In genomic region chr15:85327808-85328207, GRCm38 (mm10) we compare ENCODE assay signal across 11 mouse cellular contexts. TPM values are rescaled to one million over a fixed set of nuclear protein-coding genes. Genes with fewer than 3 reads are reported as not detected.
DNase-seq lines count a peak whose midpoint lies in the region; ATAC-seq lines count a peak whose summit lies in the region.
"Had no signal": no experiment of that assay in that cellular context is flagged by ENCODE, and none has a peak within 500 bp of the region (broad histone marks: within the 10 kb centered on the region; RNA-seq: fewer than 3 reads in every experiment).

No protein-coding gene starts in this region.

- H3K27ac ChIP-seq in kidney, embryonic 15.5 days, result no peak overlapping the region
- no peak overlapping the region for H3K27ac ChIP-seq in forebrain, embryonic 13.5 days
- no peak overlapping the region for H3K27ac ChIP-seq in midbrain, embryonic 14.5 days (replicated peaks; ENCODE audit: low read depth, low read length)

- H3K4me1 ChIP-seq in kidney, embryonic 15.5 days, result peaks cover 6% of the 10 kb centered on the region; the same call in 1 of the 2 replicates
- H3K4me1 ChIP-seq in megakaryocyte, embryonic 14.5 days, result peaks cover 15% of the 10 kb centered on the region
- no peaks in the 10 kb centered on the region for H3K4me1 ChIP-seq in forebrain, embryonic 13.5 days
- H3K4me1 ChIP-seq in midbrain, embryonic 14.5 days (ENCODE audit: control insufficient read depth, insufficient read depth, low read length), result no peaks in the 10 kb centered on the region

- no peaks in the 10 kb centered on the region for H3K9me3 ChIP-seq in kidney, embryonic 15.5 days (replicated peaks)
- H3K9me3 ChIP-seq in megakaryocyte, embryonic 14.5 days, result peaks cover 5% of the 10 kb centered on the region
- no peaks in the 10 kb centered on the region; the same call in 1 of the 2 replicates for H3K9me3 ChIP-seq in forebrain, embryonic 13.5 days (replicated peaks)
- no peaks in the 10 kb centered on the region for H3K9me3 ChIP-seq in midbrain, embryonic 14.5 days (ENCODE audit: control insufficient read depth, low read length)

- no peak overlapping the region for H3K9ac ChIP-seq in kidney, embryonic 15.5 days
- no peak overlapping the region for H3K9ac ChIP-seq in forebrain, embryonic 13.5 days
- no peak overlapping the region for H3K9ac ChIP-seq in midbrain, embryonic 14.5 days (replicated peaks; ENCODE audit: low read length)

- H3K27me3 ChIP-seq in kidney, embryonic 15.5 days, result no peaks in the 10 kb centered on the region
- peaks cover 8% of the 10 kb centered on the region for H3K27me3 ChIP-seq in megakaryocyte, embryonic 14.5 days (replicated peaks)
- no peaks in the 10 kb centered on the region for H3K27me3 ChIP-seq in forebrain, embryonic 13.5 days
- H3K27me3 ChIP-seq in midbrain, embryonic 14.5 days (ENCODE audit: control insufficient read depth, insufficient read depth, low read length), result no peaks in the 10 kb centered on the region

- no peak overlapping the region for H3K4me3 ChIP-seq in kidney, embryonic 15.5 days (replicated peaks)
- peak overlapping the region; percentile 74 for H3K4me3 ChIP-seq in megakaryocyte, embryonic 14.5 days (replicated peaks)
- H3K4me3 ChIP-seq in forebrain, embryonic 13.5 days, result no peak overlapping the region
- H3K4me3 ChIP-seq in midbrain, embryonic 14.5 days (replicated peaks; ENCODE audit: low read depth, low read length), result no peak overlapping the region

- 13% methylated on average over 11 of the region's 11 CpGs for WGBS in kidney, embryonic 15.5 days
- WGBS in forebrain, embryonic 13.5 days, result 79% methylated on average over 11 of the region's 11 CpGs
- 78% methylated on average over 11 of the region's 11 CpGs for WGBS in midbrain, embryonic 14.5 days

- DNase-seq in kidney, adult 9 months, result no peak
- no peak for DNase-seq in midbrain, embryonic 14.5 days
- no peak for DNase-seq in ovary, postnatal 36 days (ENCODE audit: low spot score)
- DNase-seq: embryo, embryonic 11 days; gastrocnemius, postnatal 36 days had no signal

- H3K36me3 ChIP-seq in kidney, embryonic 15.5 days, result no peaks in the 10 kb centered on the region
- no peaks in the 10 kb centered on the region for H3K36me3 ChIP-seq in megakaryocyte, embryonic 14.5 days (replicated peaks; ENCODE audit: low read length)
- H3K36me3 ChIP-seq in forebrain, embryonic 13.5 days (ENCODE audit: poor library complexity, severe bottlenecking), result no peaks in the 10 kb centered on the region
- no peaks in the 10 kb centered on the region for H3K36me3 ChIP-seq in midbrain, embryonic 14.5 days (ENCODE audit: control insufficient read depth, insufficient read depth, low read length)

- ATAC-seq in kidney, embryonic 15.5 days (replicated peaks; ENCODE audit: low FRiP score), result no peak
- peak; percentile 76 for ATAC-seq in CD4-positive, CD25-positive, alpha-beta regulatory T cell, adult 4 months
- ATAC-seq in granulocyte monocyte progenitor cell, adult 5-6 weeks (replicated peaks; ENCODE audit: poor library complexity, severe bottlenecking), result peak; percentile 68; the same call in 1 of the 2 replicates
- ATAC-seq in forebrain, embryonic 13.5 days, result no peak
- no peak for ATAC-seq in midbrain, embryonic 14.5 days (ENCODE audit: low FRiP score, low TSS enrichment)
- ATAC-seq: intestine, postnatal 0 days had no signal

- peak overlapping the region; percentile 14; the same call in 1 of the 2 replicates for H3K4me2 ChIP-seq in kidney, embryonic 15.5 days
- no peak overlapping the region for H3K4me2 ChIP-seq in forebrain, embryonic 13.5 days
- H3K4me2 ChIP-seq in midbrain, embryonic 14.5 days (ENCODE audit: low read length), result no peak overlapping the region

RNA-seq across cellular contexts. Expression of gene Atxn10, which starts 8.2 kb away (rescaled TPM):
- 266 and 287 TPM in 2 replicates for polyA plus RNA-seq in kidney, embryonic 15.5 days (2015; fragmentation: Nextera tagmentation; extraction: Ambion mirVana)
- 100 to 1,000 TPM; 105 to 109 TPM for polyA plus RNA-seq in CD4-positive, CD25-positive, alpha-beta regulatory T cell, adult 4 months (2017; shearing (Covaris generic))
- 96.4 and 117 TPM in 2 replicates for total RNA-seq in granulocyte monocyte progenitor cell, adult 5-6 weeks (2014; fragmentation: Nextera tagmentation)
- total RNA-seq in granulocyte monocyte progenitor cell, adult 5-6 weeks (2017), result 75.8 and 79.6 TPM in 2 replicates
- polyA plus RNA-seq in megakaryocyte, embryonic 14.5 days (2012; ENCODE audit: insufficient read depth, low replicate concordance), result 85.4 and 97.0 TPM in 2 replicates
- 465 and 486 TPM in 2 replicates for polyA plus RNA-seq in forebrain, embryonic 13.5 days (2015; fragmentation: Nextera tagmentation; extraction: Ambion mirVana)
- polyA plus RNA-seq in midbrain, embryonic 14.5 days (2014; fragmentation: Nextera tagmentation; extraction: Ambion mirVana), result 528 and 574 TPM in 2 replicates

Comparison
In these comparisons a context has a peak if more than half of its experiments do, and no peak if none do; other contexts are left out.
1. ATAC-seq: peak in CD4-positive, CD25-positive, alpha-beta regulatory T cell, adult 4 months (single experiment) and granulocyte monocyte progenitor cell, adult 5-6 weeks (single experiment); none in kidney, embryonic 15.5 days (single experiment), forebrain, embryonic 13.5 days (single experiment) and midbrain, embryonic 14.5 days (single experiment).